Mouse (Mus musculus) naive thymus-derived CD4-positive, alpha-beta T cell, adult 5 months (primary cell): Measurements from ENCODE around the gene Kcnk15. TPM values are rescaled to one million over a fixed set of nuclear protein-coding genes. Genes with fewer than 3 reads are reported as not detected.

Experiments used
- polyA plus RNA-seq: library from polyadenylated mRNA; unstranded; fragments of 100-300 nt; shearing (Covaris generic); gene quantifications from one replicate; pipeline ENCODE4 v1.2.1, GENCODE M21; 2017

Kcnk15 gene
- not detected for polyA plus RNA-seq

DNA sequence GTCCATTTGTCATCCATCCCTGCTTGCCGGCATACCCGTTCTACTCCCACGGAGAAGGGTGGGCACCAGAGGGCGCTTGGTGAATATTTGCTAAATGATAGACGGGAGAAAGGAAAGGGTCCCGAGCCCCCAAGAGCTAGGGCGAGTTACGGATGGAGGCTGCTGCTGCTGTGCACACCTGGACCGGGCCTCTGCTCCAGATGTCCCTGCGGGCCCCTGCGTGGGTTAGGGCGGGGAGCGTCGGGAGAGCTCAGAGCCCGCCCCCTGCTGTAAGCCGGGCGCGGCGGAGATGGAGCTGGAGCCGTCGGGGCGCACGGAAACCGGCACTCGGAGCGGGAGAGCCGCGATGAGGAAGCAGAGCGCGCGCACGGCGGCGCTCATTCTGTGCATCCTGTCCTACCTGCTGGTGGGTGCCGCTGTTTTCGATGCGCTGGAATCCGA lies at the start of gene Kcnk15:
Gene Kcnk15 (plus strand): TSS at position 191 of the 441 bp plus-strand sequence.

DNA sequence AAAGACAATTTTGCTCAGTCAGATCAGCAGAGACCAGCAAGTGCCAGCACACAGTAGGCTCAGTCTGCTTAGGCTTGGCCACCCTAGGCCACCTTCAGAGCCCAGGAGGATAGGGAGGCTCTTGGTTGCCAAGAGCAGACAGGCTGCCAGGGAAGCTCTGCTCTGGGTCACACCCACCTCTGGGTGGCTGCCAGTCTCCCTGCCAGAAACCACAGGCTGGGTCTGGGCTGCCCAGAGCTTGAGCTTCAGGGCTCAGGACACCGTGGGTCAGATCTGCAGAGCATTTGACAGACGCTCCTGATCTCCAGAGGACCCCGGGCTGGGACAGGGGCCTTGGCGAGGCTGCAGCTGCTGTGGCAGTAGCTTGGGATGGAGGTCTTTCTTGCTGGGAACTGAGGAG lies 32.8 kb upstream of the Kcnk15 start, which contains the start of gene Ccn5:
Gene Ccn5 (plus strand): TSS at position 255 of the 400 bp plus-strand sequence.

Other genes with a start within 250 kb of the Kcnk15 start
- 397 TPM for gene Serinc3, start 208.5 kb upstream of the Kcnk15 start, polyA plus RNA-seq
- gene Pkig, start 195.3 kb upstream of the Kcnk15 start, polyA plus RNA-seq = 1.8 TPM
- 12.8 TPM for gene Ada, start 103.4 kb upstream of the Kcnk15 start, polyA plus RNA-seq
- not detected for gene Ccn5, start 32.8 kb upstream of the Kcnk15 start, polyA plus RNA-seq
- gene Rims4, start 65.0 kb downstream of the Kcnk15 start, polyA plus RNA-seq = not detected
- 143 TPM for gene Ywhab, start 141.3 kb downstream of the Kcnk15 start, polyA plus RNA-seq
- 0.80 TPM for gene Pabpc1l, start 171.8 kb downstream of the Kcnk15 start, polyA plus RNA-seq
- gene Stk4, start 216.7 kb downstream of the Kcnk15 start, polyA plus RNA-seq = 393 TPM
- gene Tomm34, start 217.5 kb downstream of the Kcnk15 start, polyA plus RNA-seq = 126 TPM